In genomic region chr2:156179796-156180093, GRCm38 (mm10) we compare ENCODE assay signal across 8 mouse cellular contexts. TPM values are rescaled to one million over a fixed set of nuclear protein-coding genes. Genes with fewer than 3 reads are reported as not detected.
DNase-seq lines count a peak whose midpoint lies in the region; ATAC-seq and TF ChIP-seq lines count a peak whose summit lies in the region.

No protein-coding gene starts in this region.

- ATAC-seq in embryonic facial prominence, embryonic 14.5 days (ENCODE audit: low read depth) = peak; percentile 13; the same call in 1 of the 2 replicates
- no peak; the same call in 1 of the 2 replicates for ATAC-seq in intestine, embryonic 16.5 days
- ATAC-seq in neural tube, embryonic 12.5 days (ENCODE audit: low FRiP score, low read depth) = no peak; the same call in 1 of the 2 replicates
- no peak for ATAC-seq in CD4-positive, CD25-positive, alpha-beta regulatory T cell, adult 4 months

- peaks cover 41% of the 10 kb centered on the region for H3K36me3 ChIP-seq in embryonic facial prominence, embryonic 14.5 days (ENCODE audit: control insufficient read depth, insufficient read depth, low read length)
- H3K36me3 ChIP-seq in intestine, embryonic 16.5 days (ENCODE audit: control insufficient read depth, insufficient read depth, low read length) = peaks cover 2% of the 10 kb centered on the region; the same call in 1 of the 2 replicates
- H3K36me3 ChIP-seq in neural tube, embryonic 12.5 days = peaks cover 23% of the 10 kb centered on the region

- peak overlapping the region; percentile 100 for H3K9ac ChIP-seq in embryonic facial prominence, embryonic 14.5 days (ENCODE audit: low read depth, low read length)
- peak overlapping the region; percentile 100 for H3K9ac ChIP-seq in intestine, embryonic 16.5 days (ENCODE audit: low read depth, low read length)
- H3K9ac ChIP-seq in neural tube, embryonic 12.5 days = peak overlapping the region; percentile 100

- intact Hi-C loops in left cerebral cortex, adult 2 months (cut with DNase I) = loop anchor here (1.0 to 5.0 kb wide), 4 partner anchors 17 to 99 kb away; partner anchors contain the start of genes Nfs1, Phf20 and Romo1
- intact Hi-C loops in left cerebral cortex, postnatal 36 days (cut with DNase I) = loop anchor here (5.0 kb wide), 2 partner anchors 78 to 98 kb away; no protein-coding TSS in a partner anchor

- H3K27ac ChIP-seq in left cerebral cortex, adult 2 months = peak overlapping the region; percentile 99
- H3K27ac ChIP-seq in embryonic facial prominence, embryonic 14.5 days (replicated peaks; ENCODE audit: low read depth, low read length) = peak overlapping the region; percentile 98
- peak overlapping the region; percentile 96 for H3K27ac ChIP-seq in intestine, embryonic 16.5 days (ENCODE audit: low read length)
- peak overlapping the region; percentile 91 for H3K27ac ChIP-seq in neural tube, embryonic 12.5 days

- H3K4me1 ChIP-seq in embryonic facial prominence, embryonic 14.5 days (ENCODE audit: control insufficient read depth, insufficient read depth, low read length) = peaks cover 27% of the 10 kb centered on the region
- H3K4me1 ChIP-seq in intestine, embryonic 16.5 days (ENCODE audit: control insufficient read depth, insufficient read depth, low read length) = peaks cover 11% of the 10 kb centered on the region
- H3K4me1 ChIP-seq in neural tube, embryonic 12.5 days = peaks cover 21% of the 10 kb centered on the region

- no peak for DNase-seq in left cerebral cortex, adult 2 months (ENCODE audit: extremely low spot score in 1 of 2, low spot score in 2 of 2)
- no peak for DNase-seq in left cerebral cortex, adult 9 months (ENCODE audit: low spot score in 2 of 2)
- DNase-seq in embryonic facial prominence, embryonic 14.5 days (ENCODE audit: low spot score) = no peak
- DNase-seq in layer of hippocampus, adult 9-10 months (ENCODE audit: low spot score) = no peak
- DNase-seq in left cerebral cortex, postnatal 36 days (ENCODE audit: low spot score in 2 of 2) = no peak

- no peaks in the 10 kb centered on the region for H3K27me3 ChIP-seq in embryonic facial prominence, embryonic 14.5 days (replicated peaks; ENCODE audit: control insufficient read depth, insufficient read depth, low read length)
- no peaks in the 10 kb centered on the region for H3K27me3 ChIP-seq in intestine, embryonic 16.5 days (replicated peaks; ENCODE audit: control insufficient read depth, insufficient read depth, low read length)
- H3K27me3 ChIP-seq in neural tube, embryonic 12.5 days (replicated peaks) = no peaks in the 10 kb centered on the region

- H3K4me3 ChIP-seq in left cerebral cortex, adult 2 months = peak overlapping the region; percentile 88
- peak overlapping the region; percentile 98 for H3K4me3 ChIP-seq in embryonic facial prominence, embryonic 14.5 days (ENCODE audit: low read depth, low read length)
- peak overlapping the region; percentile 98 for H3K4me3 ChIP-seq in intestine, embryonic 16.5 days (ENCODE audit: low read length)
- H3K4me3 ChIP-seq in neural tube, embryonic 12.5 days = peak overlapping the region; percentile 99

- WGBS in embryonic facial prominence, embryonic 14.5 days = under 1% methylated on average over 30 of the region's 41 CpGs
- WGBS in intestine, embryonic 16.5 days = under 1% methylated on average over 41 of the region's 41 CpGs
- under 1% methylated on average over 41 of the region's 41 CpGs for WGBS in neural tube, embryonic 12.5 days

- TF ChIP-seq CTCF in left cerebral cortex, adult 2 months (IDR thresholded peaks at IDR 0.05) = no peak

- peak overlapping the region; percentile 93; the same call in 1 of the 2 replicates for H3K4me2 ChIP-seq in embryonic facial prominence, embryonic 14.5 days (ENCODE audit: low read depth, low read length)
- no peak overlapping the region for H3K4me2 ChIP-seq in intestine, embryonic 16.5 days (ENCODE audit: low read depth, low read length)
- H3K4me2 ChIP-seq in neural tube, embryonic 12.5 days (replicated peaks) = peak overlapping the region; percentile 88; the same call in 1 of the 2 replicates

- H3K9me3 ChIP-seq in embryonic facial prominence, embryonic 14.5 days (ENCODE audit: control insufficient read depth, low read length) = no peaks in the 10 kb centered on the region
- H3K9me3 ChIP-seq in intestine, embryonic 16.5 days (ENCODE audit: control insufficient read depth, low read length) = no peaks in the 10 kb centered on the region
- no peaks in the 10 kb centered on the region for H3K9me3 ChIP-seq in neural tube, embryonic 12.5 days

RNA-seq across cellular contexts. Expression of gene Rbm39, which starts 0.3 kb away (rescaled TPM):
- total RNA-seq in left cerebral cortex, adult 2 months (2021) = 100 to 1,000 TPM; 286 to 301 TPM
- polyA plus RNA-seq in embryonic facial prominence, embryonic 14.5 days (2014; fragmentation: Nextera tagmentation; extraction: Ambion mirVana) = 561 and 619 TPM in 2 replicates
- polyA plus RNA-seq in intestine, embryonic 16.5 days (2015; fragmentation: Nextera tagmentation; extraction: Ambion mirVana) = 450 and 473 TPM in 2 replicates
- 583 and 625 TPM in 2 replicates for polyA plus RNA-seq in neural tube, embryonic 12.5 days (2016; fragmentation: Nextera tagmentation; extraction: Ambion mirVana)
- polyA plus RNA-seq in CD4-positive, CD25-positive, alpha-beta regulatory T cell, adult 4 months (2017; shearing (Covaris generic)) = 100 to 1,000 TPM; 592 to 714 TPM
- 100 to 1,000 TPM; 223 to 344 TPM for total RNA-seq in left cerebral cortex, postnatal 36 days (2021)

RNA-seq across cellular contexts. Expression of gene Phf20, which starts 16.5 kb away (rescaled TPM):
- 10 to 100 TPM; 82.7 to 85.6 TPM for total RNA-seq in left cerebral cortex, adult 2 months (2021)
- polyA plus RNA-seq in embryonic facial prominence, embryonic 14.5 days (2014; fragmentation: Nextera tagmentation; extraction: Ambion mirVana) = 69.8 and 76.1 TPM in 2 replicates
- polyA plus RNA-seq in intestine, embryonic 16.5 days (2015; fragmentation: Nextera tagmentation; extraction: Ambion mirVana) = 46.8 and 53.2 TPM in 2 replicates
- polyA plus RNA-seq in neural tube, embryonic 12.5 days (2016; fragmentation: Nextera tagmentation; extraction: Ambion mirVana) = 91.0 and 91.9 TPM in 2 replicates
- 10 to 100 TPM; 70.0 to 87.9 TPM for polyA plus RNA-seq in CD4-positive, CD25-positive, alpha-beta regulatory T cell, adult 4 months (2017; shearing (Covaris generic))
- 10 to 100 TPM; 68.9 to 77.7 TPM for total RNA-seq in left cerebral cortex, postnatal 36 days (2021)

RNA-seq across cellular contexts. Expression of gene Nfs1, which starts 35.8 kb away (rescaled TPM):
- 10 to 100 TPM; 36.3 to 42.0 TPM for total RNA-seq in left cerebral cortex, adult 2 months (2021)
- polyA plus RNA-seq in embryonic facial prominence, embryonic 14.5 days (2014; fragmentation: Nextera tagmentation; extraction: Ambion mirVana) = 36.0 and 40.8 TPM in 2 replicates
- 69.0 and 69.2 TPM in 2 replicates for polyA plus RNA-seq in intestine, embryonic 16.5 days (2015; fragmentation: Nextera tagmentation; extraction: Ambion mirVana)
- polyA plus RNA-seq in neural tube, embryonic 12.5 days (2016; fragmentation: Nextera tagmentation; extraction: Ambion mirVana) = 34.4 and 34.6 TPM in 2 replicates
- 10 to 100 TPM; 40.2 to 47.6 TPM for polyA plus RNA-seq in CD4-positive, CD25-positive, alpha-beta regulatory T cell, adult 4 months (2017; shearing (Covaris generic))
- total RNA-seq in left cerebral cortex, postnatal 36 days (2021) = 10 to 100 TPM; 39.2 to 40.4 TPM

RNA-seq across cellular contexts. Expression of gene Romo1, which starts 35.9 kb away (rescaled TPM):
- 100 to 1,000 TPM; 142 to 153 TPM for total RNA-seq in left cerebral cortex, adult 2 months (2021)
- polyA plus RNA-seq in embryonic facial prominence, embryonic 14.5 days (2014; fragmentation: Nextera tagmentation; extraction: Ambion mirVana) = 411 and 416 TPM in 2 replicates
- 358 and 367 TPM in 2 replicates for polyA plus RNA-seq in intestine, embryonic 16.5 days (2015; fragmentation: Nextera tagmentation; extraction: Ambion mirVana)
- 445 and 476 TPM in 2 replicates for polyA plus RNA-seq in neural tube, embryonic 12.5 days (2016; fragmentation: Nextera tagmentation; extraction: Ambion mirVana)
- 100 to 1,000 TPM; 109 to 134 TPM for polyA plus RNA-seq in CD4-positive, CD25-positive, alpha-beta regulatory T cell, adult 4 months (2017; shearing (Covaris generic))
- 100 to 1,000 TPM; 143 to 169 TPM for total RNA-seq in left cerebral cortex, postnatal 36 days (2021)

RNA-seq across cellular contexts. Expression of gene Gm28036, which starts 52.9 kb away (rescaled TPM):
- total RNA-seq in left cerebral cortex, adult 2 months (2021) = 10 to 100 TPM; 17.5 to 17.7 TPM
- 10.6 and 15.7 TPM in 2 replicates for polyA plus RNA-seq in embryonic facial prominence, embryonic 14.5 days (2014; fragmentation: Nextera tagmentation; extraction: Ambion mirVana)
- polyA plus RNA-seq in intestine, embryonic 16.5 days (2015; fragmentation: Nextera tagmentation; extraction: Ambion mirVana) = 13.5 and 14.1 TPM in 2 replicates
- 27.9 and 30.2 TPM in 2 replicates for polyA plus RNA-seq in neural tube, embryonic 12.5 days (2016; fragmentation: Nextera tagmentation; extraction: Ambion mirVana)
- polyA plus RNA-seq in CD4-positive, CD25-positive, alpha-beta regulatory T cell, adult 4 months (2017; shearing (Covaris generic)) = 1 to 10 TPM; 7.7 to 8.0 TPM
- total RNA-seq in left cerebral cortex, postnatal 36 days (2021) = 10 to 100 TPM; 19.2 to 22.8 TPM
